Mouse (Mus musculus) olfactory bulb, adult 2 months (tissue): ENCODE results near the gene Adamtsl3.

Experiments used
- CTCF ChIP-seq: fragments of 200-500 bp; IDR thresholded peaks from 2 replicates; pipeline ENCODE4 v1.5.1; 2012; ENCODE audit warnings: low read depth, mild to moderate bottlenecking, low read length, moderate library complexity; ENCODE audit not compliant: insufficient read depth
- POLR2A ChIP-seq: fragments of 200-500 bp; IDR thresholded peaks from 2 replicates; pipeline ENCODE4 v1.6.1; 2012; ENCODE audit warnings: mild to moderate bottlenecking, low read depth, low read length, moderate library complexity; ENCODE audit not compliant: insufficient read depth

DNA sequence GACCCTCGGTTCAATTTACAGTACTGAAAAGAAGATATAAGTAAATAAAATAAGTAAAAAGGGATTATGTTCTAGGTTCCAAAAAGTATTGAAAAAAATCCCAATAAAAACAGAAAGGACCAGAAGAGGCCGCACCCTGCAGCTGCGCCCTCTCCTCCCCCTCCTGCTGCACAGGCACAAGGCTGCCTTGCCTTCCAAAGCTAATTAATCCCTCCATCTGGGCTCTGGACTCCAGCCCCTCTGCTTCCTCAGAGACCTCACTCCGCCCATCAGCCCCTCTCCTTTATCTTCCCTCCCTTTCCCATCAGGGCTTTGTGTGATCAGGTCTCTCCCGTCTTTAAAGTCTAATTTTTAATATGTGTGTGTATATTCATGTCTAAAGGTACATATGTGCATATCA, 149.3 kb downstream of the Adamtsl3 start:
- TF ChIP-seq POLR2A (no peak), CTCF (no peak)
